Mouse (Mus musculus): ENCODE results near the gene Tcap.

DNA sequence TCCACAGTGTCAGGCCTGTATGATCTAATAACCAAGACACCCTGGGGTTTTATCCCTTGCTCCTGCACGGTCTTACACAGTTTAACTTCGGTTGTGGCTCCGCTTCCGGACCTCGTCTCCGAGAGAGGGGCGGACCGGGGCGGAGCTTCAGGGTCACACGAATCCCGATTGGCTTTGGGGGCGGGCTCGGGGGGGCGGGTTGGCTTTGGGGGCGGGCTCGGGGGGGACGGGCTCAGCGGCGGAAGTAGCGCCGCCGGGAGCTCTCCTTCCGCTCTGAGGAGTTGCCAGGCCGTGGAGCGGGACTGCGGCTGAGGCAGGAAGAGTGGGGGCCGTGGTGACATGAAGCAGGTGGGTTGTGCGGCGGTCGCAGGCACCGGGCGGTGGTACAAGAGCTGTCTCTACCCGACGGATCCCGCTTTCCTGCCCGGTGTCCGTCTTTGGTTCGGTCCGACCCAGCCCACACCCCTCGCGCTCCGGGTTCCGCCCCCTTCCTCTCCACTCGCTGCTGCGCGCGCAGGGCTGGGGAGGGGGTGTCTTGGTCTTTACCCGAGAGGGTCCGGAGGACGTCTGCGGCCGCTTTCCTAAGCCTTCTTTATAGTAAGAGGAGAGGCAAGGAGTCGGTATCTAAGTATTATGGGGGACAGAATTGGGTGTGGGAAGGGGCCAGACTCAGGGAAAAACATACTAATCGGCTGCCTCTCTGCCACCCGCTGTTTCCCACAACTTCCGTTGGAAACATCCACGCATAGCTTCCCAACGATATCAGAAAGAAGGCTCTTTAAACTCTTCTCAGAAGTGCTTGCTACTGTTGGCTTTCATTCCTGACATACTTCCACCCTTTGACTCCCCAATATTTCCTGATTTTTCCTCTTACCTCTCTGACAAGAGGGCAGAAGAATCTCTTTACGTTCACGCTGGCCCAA lies 25.2 kb upstream of the Tcap start, which contains the start of gene Stard3:
- TF ChIP-seq CTCF (conservative IDR thresholded peaks at IDR 0.05 in 1 of 2, IDR thresholded peaks at IDR 0.05 in 1 of 2; ENCODE audit: low read depth in 2 of 2, low read length in 2 of 2), result no peak
- TF ChIP-seq JUND (conservative IDR thresholded peaks at IDR 0.05; ENCODE audit: low read depth, low read length), result no peak
- TF ChIP-seq ZMIZ1 (IDR thresholded peaks at IDR 0.05; ENCODE audit: low read depth, low read length), result peak; percentile 20
- TF ChIP-seq RAD21 (IDR thresholded peaks at IDR 0.05; ENCODE audit: low read depth, low read length), result no peak
- TF ChIP-seq CHD2 (IDR thresholded peaks at IDR 0.05; ENCODE audit: low read length), result peak; percentile 26; the same call in 1 of the 2 replicates
- TF ChIP-seq TBP (conservative IDR thresholded peaks at IDR 0.05; ENCODE audit: low read depth, low read length), result peak; percentile 93
- TF ChIP-seq MAZ (IDR thresholded peaks at IDR 0.05; ENCODE audit: low read depth, low read length), result peak; percentile 91
- peak; percentile 66; the same call in 1 of the 2 replicates for TF ChIP-seq CHD1 (IDR thresholded peaks at IDR 0.05; ENCODE audit: low read depth, low read length)
- no peak for TF ChIP-seq EP300 (IDR thresholded peaks at IDR 0.05; ENCODE audit: low read length)
- TF ChIP-seq ZNF384 (IDR thresholded peaks at IDR 0.05; ENCODE audit: low read depth, low read length), result no peak
- peak; percentile 77; the same call in 1 of the 2 replicates for TF ChIP-seq KAT2A (IDR thresholded peaks at IDR 0.05; ENCODE audit: insufficient replicate concordance, low read length)
- TF ChIP-seq MAX (IDR thresholded peaks at IDR 0.05; ENCODE audit: low read length), result peak; percentile 64
- peak; percentile 93 for TF ChIP-seq SIN3A (IDR thresholded peaks at IDR 0.05; ENCODE audit: low read length)
- TF ChIP-seq MYC (IDR thresholded peaks at IDR 0.05; ENCODE audit: low read depth, low read length), result no peak
